Comparison of ENCODE assay signal across 9 mouse cellular contexts in genomic region chr10:125970500-125970899, GRCm38 (mm10). TPM values are rescaled to one million over a fixed set of nuclear protein-coding genes. Genes with fewer than 3 reads are reported as not detected.
DNase-seq lines count a peak whose midpoint lies in the region; ATAC-seq and TF ChIP-seq lines count a peak whose summit lies in the region.
"Had no signal": no experiment of that assay in that cellular context is flagged by ENCODE, and none has a peak within 500 bp of the region (broad histone marks: within the 10 kb centered on the region; RNA-seq: fewer than 3 reads in every experiment).

No protein-coding gene starts in this region.

- H3K4me3 ChIP-seq in midbrain, embryonic 10.5 days = no peak overlapping the region
- H3K4me3 ChIP-seq in midbrain, postnatal 0 days (ENCODE audit: low read depth, low read length) = no peak overlapping the region
- H3K4me3 ChIP-seq in embryonic facial prominence, embryonic 14.5 days (ENCODE audit: low read depth, low read length) = peak overlapping the region; percentile 93
- H3K4me3 ChIP-seq in intestine, embryonic 16.5 days (ENCODE audit: low read length) = 0 out of 2 replicates have a peak overlapping the region, but pooled peaks have one; percentile 12
- no peak overlapping the region for H3K4me3 ChIP-seq in neural tube, embryonic 13.5 days

- no peak for TF ChIP-seq CTCF in midbrain, postnatal 0 days (IDR thresholded peaks at IDR 0.05)

- peak overlapping the region; percentile 23; the same call in 1 of the 2 replicates for H3K27ac ChIP-seq in midbrain, embryonic 10.5 days (replicated peaks)
- no peak overlapping the region for H3K27ac ChIP-seq in midbrain, postnatal 0 days (ENCODE audit: low read depth, low read length)
- peak overlapping the region; percentile 97 for H3K27ac ChIP-seq in embryonic facial prominence, embryonic 14.5 days (replicated peaks; ENCODE audit: low read depth, low read length)
- peak overlapping the region; percentile 87 for H3K27ac ChIP-seq in intestine, embryonic 16.5 days (ENCODE audit: low read length)
- H3K27ac ChIP-seq in neural tube, embryonic 13.5 days (replicated peaks) = 0 out of 2 replicates have a peak overlapping the region, but pooled peaks have one; percentile 15

- no peak overlapping the region for H3K4me2 ChIP-seq in midbrain, postnatal 0 days (ENCODE audit: low read depth, low read length, poor library complexity, severe bottlenecking)
- peak overlapping the region; percentile 92 for H3K4me2 ChIP-seq in embryonic facial prominence, embryonic 14.5 days (ENCODE audit: low read depth, low read length)
- peak overlapping the region; percentile 77 for H3K4me2 ChIP-seq in intestine, embryonic 16.5 days (ENCODE audit: low read depth, low read length)
- H3K4me2 ChIP-seq in neural tube, embryonic 13.5 days = peak overlapping the region; percentile 96; the same call in 1 of the 2 replicates

- H3K27me3 ChIP-seq in midbrain, embryonic 10.5 days (ENCODE audit: low read depth, poor library complexity, severe bottlenecking) = no peaks in the 10 kb centered on the region
- H3K27me3 ChIP-seq in midbrain, postnatal 0 days (ENCODE audit: insufficient read depth, low read length) = no peaks in the 10 kb centered on the region; the same call in 1 of the 2 replicates
- H3K27me3 ChIP-seq in embryonic facial prominence, embryonic 14.5 days (replicated peaks; ENCODE audit: control insufficient read depth, insufficient read depth, low read length) = no peaks in the 10 kb centered on the region
- H3K27me3 ChIP-seq in intestine, embryonic 16.5 days (replicated peaks; ENCODE audit: control insufficient read depth, insufficient read depth, low read length) = no peaks in the 10 kb centered on the region
- no peaks in the 10 kb centered on the region for H3K27me3 ChIP-seq in neural tube, embryonic 13.5 days

- ATAC-seq in midbrain, postnatal 0 days (ENCODE audit: low FRiP score) = no peak
- ATAC-seq in embryonic facial prominence, embryonic 14.5 days (ENCODE audit: low read depth) = no peak
- 0 out of 2 replicates have a peak, but pooled peaks have one; percentile 10 for ATAC-seq in intestine, embryonic 16.5 days
- no peak for ATAC-seq in neural tube, embryonic 13.5 days (ENCODE audit: low read depth)
- ATAC-seq in monocyte, adult 5-6 weeks (replicated peaks; ENCODE audit: insufficient number of reproducible peaks, low FRiP score, low TSS enrichment, poor library complexity, severe bottlenecking) = no peak
- no peak for ATAC-seq in erythroid progenitor cell, adult 5-6 weeks (replicated peaks; ENCODE audit: low FRiP score, poor library complexity, severe bottlenecking)

- DNase-seq in midbrain, embryonic 10.5 days (ENCODE audit: low spot score) = peak; percentile 24
- no peak for DNase-seq in midbrain, postnatal 0 days (ENCODE audit: low spot score)
- peak; percentile 91 for DNase-seq in embryonic facial prominence, embryonic 14.5 days (ENCODE audit: low spot score)
- DNase-seq: right cerebral cortex, postnatal 14 days; thymus, postnatal 36 days had no signal

- H3K4me1 ChIP-seq in midbrain, embryonic 10.5 days = peaks cover 55% of the 10 kb centered on the region
- H3K4me1 ChIP-seq in midbrain, postnatal 0 days (ENCODE audit: insufficient read depth, low read length) = no peaks in the 10 kb centered on the region
- peaks cover 41% of the 10 kb centered on the region for H3K4me1 ChIP-seq in embryonic facial prominence, embryonic 14.5 days (ENCODE audit: control insufficient read depth, insufficient read depth, low read length)
- peaks cover 16% of the 10 kb centered on the region; the same call in 1 of the 2 replicates for H3K4me1 ChIP-seq in intestine, embryonic 16.5 days (ENCODE audit: control insufficient read depth, insufficient read depth, low read length)
- peaks cover 44% of the 10 kb centered on the region for H3K4me1 ChIP-seq in neural tube, embryonic 13.5 days (replicated peaks)

- 52% methylated on average over 4 of the region's 4 CpGs for WGBS in midbrain, embryonic 10.5 days
- whole genome bisulfite sequencing in midbrain, postnatal 0 days = 70% methylated on average over 4 of the region's 4 CpGs
- WGBS in embryonic facial prominence, embryonic 14.5 days = 7% methylated on average over 4 of the region's 4 CpGs
- WGBS in intestine, embryonic 16.5 days = 49% methylated on average over 4 of the region's 4 CpGs
- 39% methylated on average over 4 of the region's 4 CpGs for WGBS in neural tube, embryonic 13.5 days

- no peaks in the 10 kb centered on the region for H3K9me3 ChIP-seq in midbrain, embryonic 10.5 days (replicated peaks)
- H3K9me3 ChIP-seq in midbrain, postnatal 0 days (ENCODE audit: low read length) = no peaks in the 10 kb centered on the region
- H3K9me3 ChIP-seq in embryonic facial prominence, embryonic 14.5 days (ENCODE audit: control insufficient read depth, low read length) = no peaks in the 10 kb centered on the region
- no peaks in the 10 kb centered on the region for H3K9me3 ChIP-seq in intestine, embryonic 16.5 days (ENCODE audit: control insufficient read depth, low read length)
- H3K9me3 ChIP-seq in neural tube, embryonic 13.5 days = no peaks in the 10 kb centered on the region

- peaks cover 26% of the 10 kb centered on the region for H3K36me3 ChIP-seq in midbrain, embryonic 10.5 days
- H3K36me3 ChIP-seq in midbrain, postnatal 0 days (ENCODE audit: insufficient read depth, low read length) = no peaks in the 10 kb centered on the region
- H3K36me3 ChIP-seq in embryonic facial prominence, embryonic 14.5 days (ENCODE audit: control insufficient read depth, insufficient read depth, low read length) = peaks cover 15% of the 10 kb centered on the region
- no peaks in the 10 kb centered on the region for H3K36me3 ChIP-seq in intestine, embryonic 16.5 days (ENCODE audit: control insufficient read depth, insufficient read depth, low read length)
- H3K36me3 ChIP-seq in neural tube, embryonic 13.5 days = no peaks in the 10 kb centered on the region

- no peak overlapping the region for H3K9ac ChIP-seq in midbrain, postnatal 0 days (replicated peaks; ENCODE audit: low read length, poor library complexity, severe bottlenecking)
- H3K9ac ChIP-seq in embryonic facial prominence, embryonic 14.5 days (ENCODE audit: low read depth, low read length) = peak overlapping the region; percentile 100
- peak overlapping the region; percentile 43; the same call in 1 of the 2 replicates for H3K9ac ChIP-seq in intestine, embryonic 16.5 days (ENCODE audit: low read depth, low read length)
- no peak overlapping the region for H3K9ac ChIP-seq in neural tube, embryonic 13.5 days

RNA-seq across cellular contexts. Expression of gene Lrig3, which starts 4.5 kb away (rescaled TPM):
- polyA plus RNA-seq in midbrain, embryonic 10.5 days (2016; fragmentation: Nextera tagmentation; extraction: Ambion mirVana) = 9.8 and 11.1 TPM in 2 replicates
- 5.8 and 7.5 TPM in 2 replicates for total RNA-seq in midbrain, postnatal 0 days (2014; rRNA removed)
- 1.6 and 2.3 TPM in 2 replicates for polyA plus RNA-seq in midbrain, postnatal 0 days (2015; fragmentation: Nextera tagmentation; extraction: Ambion mirVana)
- polyA plus RNA-seq in embryonic facial prominence, embryonic 14.5 days (2014; fragmentation: Nextera tagmentation; extraction: Ambion mirVana) = 23.6 and 29.1 TPM in 2 replicates
- polyA plus RNA-seq in intestine, embryonic 16.5 days (2015; fragmentation: Nextera tagmentation; extraction: Ambion mirVana) = 9.2 and 10.2 TPM in 2 replicates
- polyA plus RNA-seq in neural tube, embryonic 13.5 days (2015; fragmentation: Nextera tagmentation; extraction: Ambion mirVana) = 6.0 and 7.2 TPM in 2 replicates
- total RNA-seq in monocyte, adult 5-6 weeks (2017) = 1.2 to 3.0 TPM (median 2.5 TPM) in 3 replicates
- not detected in 2 replicates for total RNA-seq in erythroid progenitor cell, adult 5-6 weeks (2015; ENCODE audit: low replicate concordance)
- 0.39 TPM in 1 of 2 replicates, not detected in the other for total RNA-seq in erythroid progenitor cell, adult 5-6 weeks (2017; ENCODE audit: low replicate concordance)

Comparison
In these comparisons a context has a peak if more than half of its experiments do, and no peak if none do; other contexts are left out.
1. H3K4me3 ChIP-seq: peak in embryonic facial prominence, embryonic 14.5 days (single experiment) and intestine, embryonic 16.5 days (single experiment); none in midbrain, embryonic 10.5 days (single experiment), midbrain, postnatal 0 days (single experiment) and neural tube, embryonic 13.5 days (single experiment).
2. H3K9ac ChIP-seq: peak in embryonic facial prominence, embryonic 14.5 days (single experiment) and intestine, embryonic 16.5 days (single experiment); none in midbrain, postnatal 0 days (single experiment) and neural tube, embryonic 13.5 days (single experiment).